Mouse (Mus musculus) kidney, adult 2 months (tissue): ENCODE measurements at regions not wholly inside any gene's neighbourhood (a gene's known extent, or its start where the extent isn't known, plus 50 kb on each side); places are given as distances from the start of the nearest gene placed in this dataset.

Experiments
- CTCF ChIP-seq: fragments of 200-500 bp; conservative IDR thresholded peaks from 2 replicates; pipeline ENCODE4 v1.5.1; 2011; ENCODE audit warnings: low read depth, mild to moderate bottlenecking, control low read depth, low read length, moderate library complexity, mixed read lengths; ENCODE audit not compliant: insufficient read depth, insufficient read length
- POLR2A ChIP-seq: fragments of 200-500 bp; IDR thresholded peaks from one replicate; pipeline ENCODE4 v1.6.1; 2011; ENCODE audit warnings: low read depth, low read length, control low read depth

GRCm38 (mm10) chr2:133649874-133650481, 98.0 kb downstream of the Bmp2 start:
- TF ChIP-seq CTCF = no peak
- no peak for TF ChIP-seq POLR2A
